Mouse (Mus musculus) lung, postnatal 0 days (tissue): Measurements from ENCODE around the gene Cxxc4.

ENCODE experiments used
- CTCF ChIP-seq: IDR thresholded peaks from 2 replicates; pipeline ENCODE4 v1.5.1; 2016; ENCODE audit warnings: antibody characterized with exemption, mild to moderate bottlenecking
- EP300 ChIP-seq: IDR thresholded peaks from 2 replicates; pipeline ENCODE4 v1.6.1; 2016; ENCODE audit warnings: antibody characterized with exemption, mild to moderate bottlenecking, control low read depth

DNA sequence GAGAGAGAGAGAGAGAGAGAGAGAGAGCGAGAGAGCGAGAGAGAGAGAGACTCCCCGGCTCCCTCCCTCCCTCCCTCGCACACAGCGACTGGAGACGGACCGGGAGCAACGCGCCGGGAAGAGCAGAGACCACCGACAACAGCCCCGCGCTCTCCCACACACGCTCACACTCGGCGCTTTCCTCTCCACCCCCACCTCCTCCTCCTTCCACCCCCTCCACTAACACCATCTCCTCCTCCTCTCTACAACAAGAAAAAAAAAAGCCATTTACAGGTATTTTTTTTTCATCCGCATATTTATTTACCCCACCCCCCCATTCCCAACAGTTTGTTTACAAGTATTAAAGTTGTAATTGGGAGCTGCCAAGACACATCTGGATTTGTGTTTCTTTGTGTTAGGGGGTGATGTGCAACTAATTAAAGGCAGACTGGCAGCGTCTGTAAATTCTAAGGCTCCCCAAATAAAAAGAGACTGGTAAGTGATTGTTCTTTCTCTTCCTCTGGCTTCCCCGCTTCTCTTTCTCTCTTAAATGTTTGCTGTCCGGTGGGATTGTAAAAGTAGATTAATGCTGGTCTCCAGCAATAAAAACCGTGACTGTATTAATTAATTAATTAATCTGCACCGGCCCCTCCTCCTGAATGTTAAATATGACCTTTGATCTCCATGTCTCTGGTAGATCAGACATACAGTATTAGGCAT, at the start of gene Cxxc4:
- TF ChIP-seq EP300 (no peak), CTCF (no peak)
